Mouse (Mus musculus): ENCODE data around the gene Hmgb1. TPM values are rescaled to one million over a fixed set of nuclear protein-coding genes. Genes with fewer than 3 reads are reported as not detected.
A peak's percentile ranks its signal among the peaks of the same experiment; 100 is the strongest.

Gene Hmgb1
- polyA plus RNA-seq, 1 experiment from 2014 or later: 1,278 TPM

GRCm38 (mm10) chr5:149168051-149168450, 16.2 kb downstream of the Hmgb1 start:
- Histone ChIP-seq H3K9me3 (ENCODE audit: control insufficient read depth, low read length) (no peaks in the 10 kb centered on the region), H3K27ac (ENCODE audit: low read depth, low read length) (no peak overlapping the region), H3K4me2 (no peak overlapping the region), H3K4me1 (replicated peaks; ENCODE audit: control insufficient read depth, insufficient read depth, low read length) (no peaks in the 10 kb centered on the region; the same call in 1 of the 2 replicates), H3K9ac (ENCODE audit: low read depth, low read length) (no peak overlapping the region), H3K36me3 (ENCODE audit: control insufficient read depth, insufficient read depth, low read length) (no peaks in the 10 kb centered on the region), H3K4me3 (ENCODE audit: low read depth, low read length) (no peak overlapping the region), H3K27me3 (replicated peaks; ENCODE audit: control insufficient read depth, insufficient read depth, low read length) (no peaks in the 10 kb centered on the region)
- ATAC-seq (replicated peaks; ENCODE audit: low FRiP score): no peak
- no peak for DNase-seq (ENCODE audit: low spot score)
- WGBS: 84% methylated on average over 2 of the region's 2 CpGs

GRCm38 (mm10) chr5:149166011-149166410, 18.3 kb downstream of the Hmgb1 start:
- 91% methylated on average over 10 of the region's 10 CpGs for WGBS
- Histone ChIP-seq H3K27ac (ENCODE audit: low read depth, low read length) (no peak overlapping the region), H3K4me3 (ENCODE audit: low read depth, low read length) (no peak overlapping the region), H3K4me1 (replicated peaks; ENCODE audit: control insufficient read depth, insufficient read depth, low read length) (no peaks in the 10 kb centered on the region), H3K9ac (ENCODE audit: low read depth, low read length) (no peak overlapping the region), H3K9me3 (ENCODE audit: control insufficient read depth, low read length) (no peaks in the 10 kb centered on the region), H3K27me3 (replicated peaks; ENCODE audit: control insufficient read depth, insufficient read depth, low read length) (no peaks in the 10 kb centered on the region), H3K4me2 (no peak overlapping the region), H3K36me3 (ENCODE audit: control insufficient read depth, insufficient read depth, low read length) (no peaks in the 10 kb centered on the region)
- ATAC-seq (replicated peaks; ENCODE audit: low FRiP score) (no peak), DNase-seq (ENCODE audit: low spot score) (no peak)

DNA sequence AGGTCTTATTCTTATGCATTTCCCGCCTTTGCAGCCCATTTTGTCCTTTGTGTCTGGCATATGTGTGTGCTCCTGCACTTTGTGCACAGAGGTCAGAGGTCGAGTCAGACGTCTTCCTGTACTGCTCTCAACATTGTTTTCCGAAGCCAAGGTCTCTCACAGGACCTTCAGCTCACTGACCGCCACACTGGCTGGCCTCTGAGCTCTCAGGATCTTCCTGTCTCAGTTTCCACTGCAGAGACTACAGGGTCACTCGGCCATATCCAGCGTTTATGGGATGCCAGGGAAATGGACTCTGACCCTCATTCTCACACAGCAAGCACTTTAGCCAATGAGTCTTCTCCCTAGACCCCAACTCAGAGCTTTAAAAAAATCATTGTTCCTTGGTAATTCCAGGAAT, 19.4 kb downstream of the Hmgb1 start:
- H3K9me3 ChIP-seq (ENCODE audit: control insufficient read depth, low read length): no peaks in the 10 kb centered on the region
- H3K27me3 ChIP-seq (replicated peaks; ENCODE audit: control insufficient read depth, insufficient read depth, low read length): no peaks in the 10 kb centered on the region
- H3K4me1 ChIP-seq (replicated peaks; ENCODE audit: control insufficient read depth, insufficient read depth, low read length): no peaks in the 10 kb centered on the region
- no peak overlapping the region for H3K4me3 ChIP-seq (ENCODE audit: low read depth, low read length)
- H3K36me3 ChIP-seq (ENCODE audit: control insufficient read depth, insufficient read depth, low read length): no peaks in the 10 kb centered on the region
- ATAC-seq (replicated peaks; ENCODE audit: low FRiP score) (peak; percentile 65; the same call in 1 of the 2 replicates), DNase-seq (ENCODE audit: low spot score) (no peak)
- no peak overlapping the region for H3K4me2 ChIP-seq
- no peak overlapping the region for H3K27ac ChIP-seq (ENCODE audit: low read depth, low read length)
- WGBS: 63% methylated on average over 7 of the region's 7 CpGs
- H3K9ac ChIP-seq (ENCODE audit: low read depth, low read length): no peak overlapping the region

- Histone ChIP-seq H3K9ac (ENCODE audit: low read depth, low read length) (no peak overlapping the region), H3K27ac (ENCODE audit: low read depth, low read length) (no peak overlapping the region), H3K4me1 (replicated peaks; ENCODE audit: control insufficient read depth, insufficient read depth, low read length) (no peaks in the 10 kb centered on the region), H3K9me3 (ENCODE audit: control insufficient read depth, low read length) (no peaks in the 10 kb centered on the region), H3K4me3 (ENCODE audit: low read depth, low read length) (no peak overlapping the region), H3K36me3 (ENCODE audit: control insufficient read depth, insufficient read depth, low read length) (no peaks in the 10 kb centered on the region), H3K4me2 (no peak overlapping the region), H3K27me3 (replicated peaks; ENCODE audit: control insufficient read depth, insufficient read depth, low read length) (no peaks in the 10 kb centered on the region)
- ATAC-seq (replicated peaks; ENCODE audit: low FRiP score): no peak
- WGBS: 50% methylated on average over 7 of the region's 7 CpGs
- no peak for DNase-seq (ENCODE audit: low spot score)
These were observed 21.4 kb downstream of the Hmgb1 start for GRCm38 (mm10) chr5:149162890-149163289.

- no peaks in the 10 kb centered on the region for H3K9me3 ChIP-seq (ENCODE audit: control insufficient read depth, low read length)
- no peaks in the 10 kb centered on the region for H3K27me3 ChIP-seq (replicated peaks; ENCODE audit: control insufficient read depth, insufficient read depth, low read length)
- no peak overlapping the region for H3K4me2 ChIP-seq
- H3K4me3 ChIP-seq (ENCODE audit: low read depth, low read length): no peak overlapping the region
- no peaks in the 10 kb centered on the region for H3K4me1 ChIP-seq (replicated peaks; ENCODE audit: control insufficient read depth, insufficient read depth, low read length)
- DNase-seq (ENCODE audit: low spot score): no peak
- no peak overlapping the region for H3K27ac ChIP-seq (ENCODE audit: low read depth, low read length)
- ATAC-seq (replicated peaks; ENCODE audit: low FRiP score): no peak
- no peaks in the 10 kb centered on the region for H3K36me3 ChIP-seq (ENCODE audit: control insufficient read depth, insufficient read depth, low read length)
- 63% methylated on average over 4 of the region's 4 CpGs for WGBS
- no peak overlapping the region for H3K9ac ChIP-seq (ENCODE audit: low read depth, low read length)
These were observed 23.8 kb downstream of the Hmgb1 start for GRCm38 (mm10) chr5:149160469-149160868.

DNA sequence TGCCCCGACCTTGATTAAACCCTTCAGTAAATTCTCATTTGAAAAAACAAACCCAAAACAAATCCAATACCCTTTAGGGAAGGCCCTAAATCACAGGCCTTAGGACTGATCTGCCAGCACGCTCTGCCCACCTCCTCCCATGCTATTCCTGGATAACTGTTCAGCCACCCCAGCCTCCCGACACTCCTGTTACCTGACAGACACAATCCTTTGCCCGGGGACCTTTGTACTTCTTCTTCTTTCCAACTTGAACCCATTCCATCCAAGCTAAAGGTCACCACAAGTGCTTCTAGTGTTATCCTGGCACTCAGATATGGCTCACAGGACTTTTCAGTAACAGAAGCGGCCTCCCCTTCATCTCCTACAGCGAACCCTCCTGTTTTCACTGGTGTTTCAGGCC, 25.3 kb downstream of the Hmgb1 start:
- H3K9ac ChIP-seq (ENCODE audit: low read depth, low read length): no peak overlapping the region
- H3K9me3 ChIP-seq (ENCODE audit: control insufficient read depth, low read length): no peaks in the 10 kb centered on the region
- 90% methylated on average over 6 of the region's 6 CpGs for WGBS
- DNase-seq (ENCODE audit: low spot score): no peak
- no peak overlapping the region for H3K27ac ChIP-seq (ENCODE audit: low read depth, low read length)
- H3K27me3 ChIP-seq (replicated peaks; ENCODE audit: control insufficient read depth, insufficient read depth, low read length): no peaks in the 10 kb centered on the region
- H3K4me3 ChIP-seq (ENCODE audit: low read depth, low read length): no peak overlapping the region
- no peak for ATAC-seq (replicated peaks; ENCODE audit: low FRiP score)
- H3K4me2 ChIP-seq: no peak overlapping the region
- no peaks in the 10 kb centered on the region for H3K36me3 ChIP-seq (ENCODE audit: control insufficient read depth, insufficient read depth, low read length)
- no peaks in the 10 kb centered on the region for H3K4me1 ChIP-seq (replicated peaks; ENCODE audit: control insufficient read depth, insufficient read depth, low read length)

DNA sequence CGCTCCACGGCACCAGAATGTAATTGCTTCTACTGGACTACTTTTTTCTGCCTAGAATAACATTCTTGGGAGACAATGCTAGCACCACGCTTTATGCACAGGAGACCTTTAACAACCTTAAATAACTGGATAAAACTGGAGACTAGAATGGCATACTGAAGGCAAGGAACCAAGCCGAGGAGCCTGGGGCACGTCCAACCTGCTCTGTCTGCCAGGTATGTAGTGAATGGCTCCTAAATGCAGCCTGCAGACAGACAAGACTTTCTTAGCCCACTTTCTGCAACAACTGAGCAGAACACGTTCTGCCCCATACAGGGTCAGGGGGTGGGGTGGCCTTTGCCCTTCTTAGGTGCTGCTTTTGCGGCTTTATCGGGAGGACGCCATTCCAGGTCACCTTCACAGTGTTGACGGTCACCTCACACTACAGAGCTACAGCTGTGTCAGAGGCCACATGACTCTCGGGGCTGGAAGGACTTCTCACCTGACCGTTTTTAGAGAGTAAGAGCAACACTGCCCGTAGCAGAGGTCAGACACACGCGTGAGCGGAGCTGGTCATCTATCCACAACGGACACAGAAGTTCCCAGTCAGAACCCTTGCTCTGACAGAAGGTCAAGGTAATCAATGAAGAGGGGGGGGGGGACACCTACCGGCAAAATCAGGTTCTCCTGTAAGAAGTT, 27.3 kb downstream of the Hmgb1 start:
- no peak overlapping the region for H3K27ac ChIP-seq (ENCODE audit: low read depth, low read length)
- no peak overlapping the region for H3K4me3 ChIP-seq (ENCODE audit: low read depth, low read length)
- ATAC-seq (replicated peaks; ENCODE audit: low FRiP score): no peak
- 83% methylated on average over 18 of the region's 18 CpGs for WGBS
- no peaks in the 10 kb centered on the region for H3K4me1 ChIP-seq (replicated peaks; ENCODE audit: control insufficient read depth, insufficient read depth, low read length)
- H3K27me3 ChIP-seq (replicated peaks; ENCODE audit: control insufficient read depth, insufficient read depth, low read length): no peaks in the 10 kb centered on the region
- no peaks in the 10 kb centered on the region for H3K36me3 ChIP-seq (ENCODE audit: control insufficient read depth, insufficient read depth, low read length)
- H3K4me2 ChIP-seq: no peak overlapping the region
- DNase-seq (ENCODE audit: low spot score): no peak
- H3K9me3 ChIP-seq (ENCODE audit: control insufficient read depth, low read length): no peaks in the 10 kb centered on the region
- no peak overlapping the region for H3K9ac ChIP-seq (ENCODE audit: low read depth, low read length)

GRCm38 (mm10) chr5:149152774-149153155, 31.5 kb downstream of the Hmgb1 start:
- H3K9ac ChIP-seq (ENCODE audit: low read depth, low read length): no peak overlapping the region
- DNase-seq (ENCODE audit: low spot score) (no peak), ATAC-seq (replicated peaks; ENCODE audit: low FRiP score) (no peak)
- WGBS: 69% methylated on average over 12 of the region's 12 CpGs
- H3K4me3 ChIP-seq (ENCODE audit: low read depth, low read length): no peak overlapping the region
- no peaks in the 10 kb centered on the region for H3K27me3 ChIP-seq (replicated peaks; ENCODE audit: control insufficient read depth, insufficient read depth, low read length)
- H3K9me3 ChIP-seq (ENCODE audit: control insufficient read depth, low read length): no peaks in the 10 kb centered on the region
- no peak overlapping the region for H3K4me2 ChIP-seq
- no peaks in the 10 kb centered on the region for H3K36me3 ChIP-seq (ENCODE audit: control insufficient read depth, insufficient read depth, low read length)
- no peaks in the 10 kb centered on the region for H3K4me1 ChIP-seq (replicated peaks; ENCODE audit: control insufficient read depth, insufficient read depth, low read length)
- no peak overlapping the region for H3K27ac ChIP-seq (ENCODE audit: low read depth, low read length)

- DNase-seq (ENCODE audit: low spot score): no peak
- H3K9ac ChIP-seq (ENCODE audit: low read depth, low read length): no peak overlapping the region
These were observed 32.1 kb downstream of the Hmgb1 start for GRCm38 (mm10) chr5:149152063-149152773.

More at GRCm38 (mm10) chr5:149152063-149152773, 32.1 kb downstream of the Hmgb1 start:
- 58% methylated on average over 13 of the region's 13 CpGs for WGBS
- H3K9me3 ChIP-seq (ENCODE audit: control insufficient read depth, low read length): no peaks in the 10 kb centered on the region
- ATAC-seq (replicated peaks; ENCODE audit: low FRiP score): no peak
- no peak overlapping the region for H3K4me3 ChIP-seq (ENCODE audit: low read depth, low read length)
- no peaks in the 10 kb centered on the region for H3K36me3 ChIP-seq (ENCODE audit: control insufficient read depth, insufficient read depth, low read length)
- no peak overlapping the region for H3K4me2 ChIP-seq
- no peak overlapping the region; the same call in 1 of the 2 replicates for H3K27ac ChIP-seq (ENCODE audit: low read depth, low read length)
- 0 out of 2 replicates have a peak, but pooled peaks cover 4% of the 10 kb centered on the region for H3K4me1 ChIP-seq (replicated peaks; ENCODE audit: control insufficient read depth, insufficient read depth, low read length)
- no peaks in the 10 kb centered on the region for H3K27me3 ChIP-seq (replicated peaks; ENCODE audit: control insufficient read depth, insufficient read depth, low read length)
